Mouse (Mus musculus): ENCODE measurements around the gene Rhbdd3.

DNA sequence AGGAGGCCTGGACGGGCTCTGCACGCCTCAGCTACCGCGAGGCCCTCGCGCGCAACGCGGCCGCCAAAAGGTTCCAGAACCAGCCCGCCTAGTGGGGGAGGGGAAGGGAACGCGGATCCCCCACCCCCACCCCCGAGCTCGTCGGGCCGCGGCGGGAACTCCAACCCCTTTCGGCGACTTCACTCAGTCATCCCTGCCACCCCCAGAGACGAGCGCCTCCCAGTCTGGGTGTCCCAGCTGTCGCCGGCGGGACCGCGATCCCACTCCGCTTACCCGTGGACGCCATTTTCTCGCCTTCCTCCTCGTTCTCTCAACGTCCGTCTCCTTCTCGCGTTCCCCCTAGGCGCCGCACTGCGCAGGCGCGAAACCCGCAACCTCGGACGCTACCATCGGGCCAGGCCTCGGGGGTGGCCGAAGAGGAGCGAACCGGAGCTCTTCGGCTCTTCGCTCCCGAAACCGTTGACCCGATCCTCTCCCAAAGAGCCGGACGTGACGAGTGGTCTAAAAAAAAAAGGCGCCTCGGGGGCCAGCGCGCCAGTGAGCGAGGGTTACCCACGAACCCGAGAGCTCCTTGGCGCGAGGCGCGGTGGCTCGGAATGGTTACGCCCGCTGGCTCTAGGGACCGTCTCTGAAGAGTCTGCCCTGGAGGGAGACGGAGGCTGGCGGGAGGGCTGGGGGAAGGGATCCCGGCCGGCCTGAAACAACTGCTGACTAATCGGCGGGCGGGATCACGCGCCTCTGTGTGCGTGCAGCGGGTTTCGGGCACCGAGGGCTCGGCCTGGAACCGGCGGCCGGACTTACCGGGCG lies at the start of gene Rhbdd3, which contains the start of gene Ewsr1:
- TF ChIP-seq CTCF (IDR thresholded peaks at IDR 0.05): no peak
- TF ChIP-seq POLR2A (IDR thresholded peaks at IDR 0.05; ENCODE audit: insufficient read depth, low read depth, low read length): peak; percentile 93

Data from heart, adult 2 months (tissue).